Mouse (Mus musculus) monocyte, adult 5-6 weeks (primary cell): Measurements from ENCODE around the gene Nrxn3. TPM values are rescaled to one million over a fixed set of nuclear protein-coding genes. Genes with fewer than 3 reads are reported as not detected.

Experiments used
- ATAC-seq: fragments of 153-309, 156-312 bp; replicated peaks from 2 replicates; pipeline ENCODE4 v1.8.0; 2017; ENCODE audit warnings: mild to moderate bottlenecking; ENCODE audit not compliant: low TSS enrichment, insufficient number of reproducible peaks, severe bottlenecking, poor library complexity, low FRiP score
- total RNA-seq: library from RNA; stranded (forward); fragments of 200-1000, 200-491, 200-594 nt; gene quantifications from 3 replicates; pipeline ENCODE4 v1.2.3, GENCODE M21; 2017

Gene Nrxn3
- total RNA-seq, 1 experiment from 2014 or later: not detected

DNA sequence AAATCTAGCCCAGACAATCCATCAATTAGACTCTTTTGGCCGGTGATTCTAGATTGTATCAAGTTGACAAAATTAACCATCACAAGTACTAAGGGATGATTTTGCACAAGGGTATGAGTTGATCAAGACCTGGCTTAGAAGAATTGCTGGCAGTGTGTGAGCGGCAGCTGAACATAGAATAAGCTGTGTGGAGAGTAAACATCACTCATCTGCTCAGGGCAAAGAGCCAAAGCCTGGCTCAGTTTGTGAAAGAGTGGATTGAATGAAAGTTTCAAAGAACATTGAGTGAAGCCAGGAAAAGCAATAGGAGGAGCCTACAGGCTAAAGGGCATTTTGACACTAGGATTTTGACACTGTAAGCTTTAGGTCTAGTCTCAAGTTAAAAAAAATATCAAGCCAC is 828.6 kb downstream of the Nrxn3 start:
- no peak for ATAC-seq

DNA sequence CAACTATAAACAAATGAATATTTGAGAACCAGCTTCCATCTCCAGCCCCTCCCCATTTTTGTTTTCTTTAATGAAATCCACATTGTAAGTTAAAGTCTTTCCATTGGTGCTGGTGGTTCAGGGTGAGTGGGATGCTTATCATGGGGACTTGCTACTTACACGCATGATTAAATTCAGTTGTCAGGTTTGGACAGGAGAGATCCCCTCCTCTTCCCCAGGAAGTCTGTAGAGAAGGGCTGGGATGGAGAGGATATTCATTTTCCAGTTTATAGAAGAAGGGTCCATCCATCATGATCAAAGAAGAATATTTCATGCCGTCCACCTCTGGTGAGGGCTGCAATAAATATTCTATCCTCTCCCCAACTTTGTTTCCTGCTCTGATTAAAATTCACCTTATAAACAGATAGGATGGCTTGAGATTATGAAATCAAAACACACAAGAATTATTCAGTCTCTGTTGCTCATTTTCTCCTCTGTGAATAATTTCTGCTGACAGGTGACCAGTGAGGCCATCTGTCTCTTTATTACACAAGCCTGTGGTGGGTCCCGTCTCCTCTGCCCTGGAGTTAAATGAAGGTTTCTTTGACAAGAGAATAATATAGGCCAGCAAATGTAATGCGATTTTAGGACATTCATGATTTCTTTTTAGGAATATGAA is 830.7 kb downstream of the Nrxn3 start:
- no peak for ATAC-seq

DNA sequence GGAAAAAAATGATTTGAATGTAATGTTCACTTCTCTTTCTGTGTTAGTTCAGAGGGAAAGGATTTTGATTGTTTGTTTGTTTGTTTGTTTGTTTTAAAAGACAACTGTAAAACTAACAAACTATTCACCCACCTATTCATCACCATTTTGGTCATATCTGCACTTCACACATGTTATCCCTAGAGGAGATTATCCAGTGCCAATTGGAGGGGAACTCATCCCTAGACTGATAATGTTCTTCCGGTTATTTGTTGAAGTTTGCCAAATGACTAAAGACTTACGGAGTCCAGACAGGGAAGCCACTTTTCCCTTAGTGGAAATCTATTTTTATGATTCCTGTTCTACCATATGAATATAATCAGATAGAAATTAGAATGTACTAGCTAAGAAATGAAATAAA is 831.5 kb downstream of the Nrxn3 start:
- no peak for ATAC-seq

DNA sequence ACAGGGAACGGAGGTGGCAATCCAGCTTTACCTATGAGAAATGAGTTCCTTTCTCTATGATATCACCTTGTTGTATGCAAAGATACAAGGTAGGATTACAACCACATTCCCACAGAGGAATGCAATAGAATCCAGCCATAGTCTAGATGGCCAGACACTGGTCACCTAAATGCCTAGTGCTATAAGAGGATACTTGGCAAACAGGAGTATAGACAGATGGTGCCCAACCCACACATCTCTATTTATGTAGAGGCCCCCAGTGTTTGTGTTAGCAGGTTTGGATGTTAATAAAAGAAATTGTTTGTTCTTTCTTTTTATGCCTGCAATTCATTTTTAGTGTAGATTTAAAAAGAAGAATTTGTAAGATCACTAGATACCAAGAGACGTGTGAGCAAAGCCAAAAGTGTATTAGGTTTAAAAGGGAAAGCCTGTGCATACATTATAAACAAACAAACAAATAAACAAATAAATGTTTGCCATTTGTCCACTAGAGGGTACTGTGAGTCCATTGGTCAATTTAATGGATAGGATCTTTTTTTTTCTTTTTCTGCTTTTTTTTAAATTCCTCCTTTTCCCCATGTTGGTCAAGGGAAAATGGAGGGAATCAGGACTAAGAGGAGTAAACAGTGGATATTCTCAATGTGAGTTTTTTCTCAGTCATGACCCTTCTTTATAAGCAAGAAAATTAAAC is 832.2 kb downstream of the Nrxn3 start:
- no peak for ATAC-seq

DNA sequence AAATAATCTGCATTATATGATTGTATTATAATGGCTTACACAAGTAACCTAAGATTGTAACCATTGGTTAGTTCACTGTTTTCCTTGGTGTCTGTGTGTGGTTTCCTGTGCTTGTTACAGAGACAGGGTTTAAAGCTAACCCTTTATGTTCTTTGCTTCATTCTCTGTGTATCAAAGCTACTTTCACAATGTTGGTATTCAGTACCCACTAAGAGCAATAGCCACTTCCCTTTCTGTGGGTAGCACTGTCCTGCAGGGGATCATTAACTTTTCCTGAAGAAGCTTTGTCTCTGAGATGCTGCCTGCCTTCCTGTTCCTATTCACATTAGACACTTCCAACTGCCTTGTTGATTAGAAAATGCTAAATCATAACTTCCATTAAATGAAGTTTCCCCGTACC is 836.2 kb downstream of the Nrxn3 start:
- ATAC-seq: no peak

DNA sequence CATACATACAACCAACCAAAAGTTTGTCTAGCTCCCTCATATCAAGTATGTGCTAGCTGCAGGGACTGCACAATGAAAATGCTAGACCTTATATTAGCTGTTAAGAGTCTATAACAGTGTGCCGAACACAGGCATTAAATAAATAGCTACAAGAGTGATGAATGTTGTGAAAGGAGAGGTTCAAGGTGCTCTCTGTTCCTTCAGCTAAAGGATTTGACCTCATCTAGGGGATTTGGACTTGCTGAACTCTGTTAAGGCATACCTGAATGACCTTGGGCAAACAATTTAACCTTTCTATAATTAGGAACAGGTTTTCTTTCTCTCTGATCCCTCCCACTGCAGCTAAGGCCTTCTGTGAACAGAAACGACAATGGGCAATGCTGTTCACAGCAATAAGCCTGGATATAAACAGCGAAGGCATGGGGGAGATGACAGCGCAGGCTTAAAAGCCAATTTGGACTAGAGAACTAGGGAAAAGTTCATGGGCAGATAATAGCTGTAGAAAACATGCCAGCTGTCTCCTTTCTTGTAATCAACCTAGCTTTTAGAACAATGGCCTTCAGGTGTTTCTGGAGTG is 839.4 kb downstream of the Nrxn3 start:
- no peak for ATAC-seq

DNA sequence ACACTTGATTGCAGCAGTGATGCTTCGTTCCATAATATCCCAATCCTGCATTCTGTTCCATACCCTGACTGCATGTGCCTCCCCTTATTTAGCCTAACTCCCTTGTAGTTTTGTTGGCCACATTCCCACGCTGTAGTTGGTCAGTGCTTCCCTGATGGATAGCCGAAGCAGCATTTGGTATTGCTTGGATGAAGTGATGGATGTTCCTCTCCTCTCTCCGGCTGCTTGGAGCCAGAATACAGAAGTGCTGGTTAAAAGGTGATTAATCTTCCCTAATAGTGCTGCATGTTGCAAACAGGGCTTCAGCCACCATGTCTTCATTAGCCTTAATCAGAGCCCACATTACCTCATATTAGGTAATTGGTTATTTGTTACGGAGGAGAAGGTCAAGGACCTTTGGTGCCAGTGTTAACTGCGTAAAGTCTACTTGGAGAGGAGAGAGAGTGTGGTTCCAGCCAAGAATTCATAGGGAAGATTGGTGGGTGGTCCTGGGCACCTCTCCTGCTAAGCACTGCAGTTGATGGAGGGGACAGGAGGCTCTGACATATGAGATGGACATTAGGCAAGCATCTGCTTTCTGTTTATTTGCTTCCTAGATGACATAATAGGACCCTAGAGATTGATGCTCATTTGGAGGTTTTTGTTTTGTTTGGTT is 846.2 kb downstream of the Nrxn3 start:
- ATAC-seq: no peak

DNA sequence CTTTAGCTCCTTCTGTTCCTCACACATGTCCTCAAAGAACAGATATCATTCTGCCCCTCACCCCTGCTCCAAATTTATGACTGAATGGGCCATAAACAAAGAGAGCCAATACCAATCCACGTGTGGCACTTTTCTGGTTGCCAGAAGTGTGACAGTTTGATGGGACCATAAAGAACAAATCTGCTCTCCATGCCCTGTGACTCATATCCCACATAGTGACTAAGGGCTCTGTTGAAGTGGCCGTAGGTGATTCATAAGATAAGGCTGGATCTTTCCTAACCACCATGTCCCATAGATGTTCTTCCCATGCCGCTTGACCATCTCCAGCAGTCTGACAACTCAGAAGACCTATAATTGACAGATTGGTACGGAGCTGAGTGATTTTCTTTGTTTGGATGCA is 869.8 kb downstream of the Nrxn3 start:
- no peak for ATAC-seq

DNA sequence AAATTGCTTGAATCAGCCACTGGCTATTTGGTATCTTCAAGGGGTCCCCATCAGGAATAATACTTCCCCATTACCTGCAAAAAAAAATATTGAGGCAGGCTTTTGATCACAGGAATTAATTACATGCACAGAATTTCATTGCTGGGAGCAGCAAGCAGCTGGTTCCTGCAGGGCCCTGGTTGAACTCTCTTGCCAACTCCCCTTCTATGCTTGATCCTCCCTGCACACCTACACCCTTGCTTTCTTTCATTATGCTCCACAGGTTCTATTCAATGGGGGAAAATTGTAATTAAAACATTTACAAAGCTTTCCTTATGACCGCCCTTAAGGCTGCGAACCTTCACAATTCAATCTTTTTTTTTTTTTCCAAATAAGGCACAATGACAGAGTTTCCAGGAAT is 891.0 kb downstream of the Nrxn3 start:
- no peak for ATAC-seq

DNA sequence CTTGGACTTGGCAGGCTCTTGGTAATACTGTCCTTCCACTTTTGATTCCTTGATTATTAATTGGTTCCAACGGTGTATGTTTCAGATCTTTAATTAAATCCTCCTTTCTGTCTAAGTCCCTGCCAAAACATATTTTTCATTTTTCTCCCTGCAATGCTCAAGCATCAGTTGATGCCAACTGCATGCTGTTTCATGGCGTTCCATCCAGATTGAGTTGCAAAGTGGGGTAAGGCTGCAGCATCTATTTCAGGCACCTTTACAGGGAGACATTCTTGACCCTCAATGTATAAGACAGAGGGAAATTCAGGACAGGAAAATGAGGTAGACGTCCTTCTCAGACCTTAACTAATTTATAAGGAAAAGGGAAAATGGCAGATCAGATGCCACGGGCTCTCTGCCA is 903.1 kb downstream of the Nrxn3 start:
- no peak for ATAC-seq

DNA sequence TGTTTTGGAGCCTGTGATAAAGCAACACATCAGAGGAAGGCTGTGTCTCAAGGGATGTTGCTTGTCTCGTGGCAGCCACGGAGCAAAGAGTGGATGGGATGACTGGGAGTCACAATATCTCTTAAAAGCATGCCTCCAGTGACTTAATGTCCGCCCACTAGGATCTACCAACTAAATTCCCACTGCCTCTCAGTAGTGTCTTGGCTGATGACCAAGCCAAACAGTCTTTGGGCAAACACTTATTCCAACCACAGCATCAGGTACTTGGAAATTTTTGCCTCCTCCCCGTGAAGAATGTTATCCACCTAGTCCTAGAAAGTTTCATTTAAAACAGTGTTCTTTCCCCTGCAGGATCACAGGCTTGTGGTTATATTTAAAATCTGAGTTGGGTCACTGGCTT is 917.4 kb downstream of the Nrxn3 start:
- ATAC-seq: no peak

DNA sequence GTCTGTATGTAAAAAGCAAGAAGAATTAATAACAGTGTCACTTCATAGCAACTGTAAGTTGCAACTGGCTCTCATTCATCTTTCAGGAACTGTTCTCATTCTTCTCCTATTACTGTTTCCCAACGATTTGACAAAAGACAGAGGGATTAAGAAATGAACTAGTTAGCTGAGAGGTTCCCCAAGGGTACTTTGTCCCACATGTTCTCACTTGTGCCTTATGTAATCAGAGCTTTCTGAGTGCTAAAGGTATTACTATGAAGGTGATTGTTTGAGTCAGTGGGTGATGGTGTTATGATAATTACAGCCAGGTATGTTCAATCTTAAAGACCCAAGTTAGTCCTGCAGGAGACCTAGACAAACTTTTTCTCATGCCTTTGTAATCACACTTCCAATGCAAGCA is 918.8 kb downstream of the Nrxn3 start:
- no peak for ATAC-seq

DNA sequence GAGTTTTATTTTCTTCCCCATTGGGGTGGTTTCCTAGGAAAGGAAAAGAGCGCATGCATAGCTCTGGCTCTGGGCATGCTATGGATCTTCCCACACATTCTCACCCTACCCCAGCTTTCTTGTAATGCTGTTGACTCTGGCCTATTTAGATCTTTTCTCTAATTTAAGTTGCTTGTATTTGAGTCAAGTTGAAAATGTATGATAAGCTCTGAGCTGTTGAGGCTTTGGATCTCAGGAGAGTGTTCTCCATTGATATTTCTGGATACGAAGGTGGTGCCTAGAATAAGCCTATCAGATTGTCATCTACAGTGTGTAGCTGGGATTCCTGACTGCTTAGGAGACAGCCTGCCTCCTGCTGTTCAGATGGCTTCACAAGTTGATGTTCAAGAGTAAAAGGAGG is 930.5 kb downstream of the Nrxn3 start:
- ATAC-seq: no peak

DNA sequence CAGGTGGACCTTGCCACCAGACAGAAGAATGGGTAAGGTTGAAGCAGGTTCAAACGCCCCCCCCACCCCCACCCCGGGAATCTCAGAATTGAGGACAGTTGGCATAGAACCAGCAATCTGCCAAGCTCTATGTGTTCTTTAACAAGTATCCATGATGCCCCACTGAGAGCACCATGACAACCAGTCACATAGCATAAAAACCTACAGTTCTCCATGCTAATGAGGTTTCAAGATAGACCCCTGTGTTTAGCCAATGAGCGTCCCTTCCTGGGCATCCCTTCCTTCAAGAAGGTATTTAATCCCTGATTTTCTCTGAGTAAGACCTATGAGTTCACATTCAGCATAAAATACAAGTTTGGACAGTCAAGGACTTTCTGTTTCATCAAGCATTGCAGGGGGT is 938.5 kb downstream of the Nrxn3 start:
- ATAC-seq: no peak

DNA sequence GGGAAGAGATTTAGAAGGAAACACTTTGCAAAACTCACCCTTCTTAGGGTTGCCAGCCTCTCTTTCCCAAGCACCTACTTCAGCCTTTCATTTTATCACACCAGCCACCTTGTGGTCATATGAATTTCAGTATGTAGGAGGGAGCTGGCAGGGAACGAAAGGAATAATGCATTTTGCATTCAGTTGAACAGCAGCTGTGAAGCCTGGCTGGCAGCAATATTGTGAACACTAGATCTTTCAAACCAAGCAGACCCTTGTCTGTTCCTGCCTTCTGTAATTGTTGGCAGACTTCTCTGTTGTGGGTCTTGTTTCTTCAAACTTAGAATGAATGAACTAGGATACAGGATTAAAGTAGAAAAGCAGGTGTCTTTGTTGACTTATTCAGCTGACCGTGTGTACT is 946.2 kb downstream of the Nrxn3 start:
- no peak for ATAC-seq

DNA sequence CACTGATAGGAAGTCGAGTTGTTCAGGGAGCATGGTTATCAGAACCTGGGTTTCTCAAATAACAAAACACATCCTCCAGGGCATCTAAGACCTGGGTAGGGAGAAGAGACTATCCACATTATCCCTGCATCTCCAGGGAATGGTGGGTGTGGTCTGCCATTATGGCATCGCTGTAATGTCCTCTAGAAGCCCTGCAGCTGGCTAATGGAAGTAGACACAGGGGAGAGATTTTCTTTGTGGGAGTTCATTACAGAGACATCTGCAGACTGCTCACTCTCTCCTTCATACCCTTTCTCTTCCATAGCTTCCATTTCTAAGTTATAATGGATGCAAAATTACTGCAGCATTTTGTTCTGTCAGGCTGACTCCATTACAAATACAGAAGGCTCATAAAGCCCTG is 950.1 kb downstream of the Nrxn3 start:
- ATAC-seq: no peak

DNA sequence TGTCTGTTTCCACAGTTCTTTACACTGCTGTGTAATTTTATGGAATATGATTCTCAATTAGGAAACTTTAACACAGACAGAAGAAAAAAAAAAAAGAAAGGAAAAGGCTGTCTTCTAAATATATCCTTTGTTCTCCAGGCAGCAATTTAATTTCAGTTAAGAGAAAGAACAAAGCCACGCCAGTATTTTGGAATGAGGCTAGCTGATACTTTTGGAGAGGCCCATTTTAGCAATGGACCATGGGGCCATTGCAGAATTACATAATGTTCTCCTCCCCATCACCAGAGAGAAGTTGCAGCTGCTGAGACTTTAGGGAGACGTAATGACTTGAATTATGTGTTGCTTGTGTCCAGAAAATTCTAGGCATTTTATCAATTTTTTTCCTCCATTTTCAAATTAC is 963.0 kb downstream of the Nrxn3 start:
- no peak for ATAC-seq

DNA sequence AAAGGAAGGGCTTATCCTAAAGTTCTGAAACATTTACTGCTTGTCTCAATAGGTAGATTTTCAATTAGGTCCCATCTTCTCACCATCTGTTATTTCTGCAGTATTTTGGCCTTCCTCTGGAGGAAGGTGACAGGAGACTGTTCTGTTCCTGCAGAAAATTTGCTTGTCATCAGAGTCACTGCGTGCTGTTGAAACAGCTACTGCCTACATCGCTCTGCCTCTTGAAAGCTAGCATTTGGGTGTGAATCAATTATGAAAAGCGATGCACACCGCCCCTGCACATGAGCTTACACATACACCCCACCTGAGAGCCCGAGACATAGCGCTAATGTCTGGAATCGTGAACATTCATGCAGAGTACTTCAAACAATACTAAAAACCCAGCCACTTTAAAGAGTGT is 966.4 kb downstream of the Nrxn3 start:
- ATAC-seq: no peak

DNA sequence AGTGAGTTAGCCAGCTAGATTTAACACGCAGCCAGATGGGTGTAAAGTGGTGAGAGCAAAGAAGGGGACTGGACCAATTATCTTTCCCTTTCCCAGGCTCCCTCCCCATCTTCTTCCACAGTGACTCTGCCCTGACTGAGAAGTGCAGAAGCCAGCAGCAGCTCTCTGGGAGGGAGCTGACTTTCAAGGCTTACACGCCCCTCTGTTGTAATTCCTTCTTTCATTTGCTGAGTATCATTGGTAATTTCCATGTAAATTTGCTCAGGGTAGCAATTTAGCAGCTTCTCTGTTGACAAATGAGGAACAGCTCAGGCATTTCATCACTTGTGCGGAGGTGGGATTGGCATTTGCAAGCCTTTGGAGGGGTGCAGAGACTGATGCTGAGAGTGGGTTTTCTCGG is 976.8 kb downstream of the Nrxn3 start:
- no peak for ATAC-seq

DNA sequence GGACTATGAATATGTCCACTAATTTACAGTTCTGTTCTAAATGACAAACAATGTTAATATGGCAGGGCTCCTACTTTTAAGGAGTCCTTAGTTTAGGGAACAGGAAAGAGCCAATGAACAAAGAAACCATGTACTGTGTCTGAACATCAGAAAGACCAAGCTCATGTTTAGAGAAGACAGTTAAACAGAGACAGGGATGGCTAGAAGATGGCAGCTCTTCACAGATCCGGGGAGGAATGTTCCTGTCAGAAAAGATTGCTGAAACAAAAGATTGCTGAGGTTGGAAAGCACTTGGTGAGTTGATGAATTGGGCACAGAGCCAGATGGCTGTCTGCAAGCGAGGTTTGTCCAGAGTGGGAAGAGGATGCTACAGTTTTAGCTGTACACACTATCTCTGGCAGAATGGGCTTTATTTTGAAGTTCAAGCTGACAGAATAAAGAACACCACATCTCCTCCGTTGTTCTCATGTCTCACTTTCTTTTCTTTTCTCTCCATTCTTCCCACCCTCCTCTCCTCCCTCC is 978.3 kb downstream of the Nrxn3 start:
- no peak for ATAC-seq
